29 mouse cellular contexts compared by ENCODE assay signal in the genomic region with DNA sequence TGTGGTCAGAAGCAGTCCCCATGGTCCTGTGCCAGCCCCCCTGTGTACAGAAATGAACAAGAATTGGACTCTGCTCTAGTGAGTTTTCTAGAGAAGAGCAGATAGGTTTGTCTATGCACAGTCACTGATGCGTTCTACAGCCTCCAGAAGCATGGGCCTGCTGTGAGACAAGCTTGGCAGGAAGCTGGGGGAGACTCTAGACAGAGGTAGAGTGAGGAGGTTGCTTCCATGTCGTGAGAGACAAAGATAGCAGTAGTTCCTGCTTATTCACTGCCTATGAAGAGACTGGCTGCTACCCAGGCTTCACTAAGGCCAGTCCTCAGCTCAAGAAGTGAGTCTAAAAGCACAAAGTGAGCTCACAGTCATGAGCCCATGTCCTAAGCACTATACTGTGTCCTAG. TPM values are rescaled to one million over a fixed set of nuclear protein-coding genes. Genes with fewer than 3 reads are reported as not detected.
DNase-seq lines count a peak whose midpoint lies in the region; ATAC-seq lines count a peak whose summit lies in the region.
"Had no signal": no experiment of that assay in that cellular context is flagged by ENCODE, and none has a peak within 500 bp of the region (broad histone marks: within the 10 kb centered on the region; RNA-seq: fewer than 3 reads in every experiment).

No protein-coding gene starts in this region.

- no peaks in the 10 kb centered on the region for H3K9me3 ChIP-seq in midbrain, embryonic 16.5 days (replicated peaks; ENCODE audit: control insufficient read depth, low read length, poor library complexity, severe bottlenecking)
- H3K9me3 ChIP-seq in heart, embryonic 10.5 days = no peaks in the 10 kb centered on the region
- H3K9me3 ChIP-seq: embryonic facial prominence, embryonic 10.5 days; embryonic facial prominence, embryonic 13.5 days; forebrain, embryonic 12.5 days; forebrain, embryonic 15.5 days; G1E; hindbrain, embryonic 12.5 days; hindbrain, embryonic 15.5 days had no signal

- no peaks in the 10 kb centered on the region for H3K79me2 ChIP-seq in macrophage (ENCODE audit: inconsistent target)

- DNase-seq in frontal cortex, postnatal 36 days (ENCODE audit: low spot score in 2 of 2) = peak; percentile 13
- no peak for DNase-seq in frontal cortex, postnatal 14 days (ENCODE audit: low spot score in 2 of 2)
- peak; percentile 88 for DNase-seq in MEL-GATA-1-ER (ENCODE audit: extremely low read depth, low read depth)
- DNase-seq in heart, embryonic 10.5 days (ENCODE audit: low spot score) = no peak
- DNase-seq: adrenal gland, adult 8-10 months; adrenal gland, postnatal 25 days; B cell, adult 2 months; cerebellum, adult 11-12 months; cerebellum, adult 8-10 months; cerebellum, postnatal 10 days; cerebellum, postnatal 36 days; embryo, embryonic 11 days; gastrocnemius, postnatal 10 days; gastrocnemius, postnatal 36 days; heart, adult 2 months had no signal

- peak overlapping the region; percentile 78 for H3K27ac ChIP-seq in macrophage
- H3K27ac ChIP-seq in midbrain, embryonic 16.5 days (ENCODE audit: low read length) = no peak overlapping the region
- H3K27ac ChIP-seq in heart, embryonic 10.5 days = no peak overlapping the region
- H3K27ac ChIP-seq: embryonic facial prominence, embryonic 10.5 days; embryonic facial prominence, embryonic 13.5 days; forebrain, embryonic 12.5 days; forebrain, embryonic 15.5 days; heart, adult 2 months; hindbrain, embryonic 12.5 days; hindbrain, embryonic 15.5 days had no signal

- H3K27me3 ChIP-seq in midbrain, embryonic 16.5 days (ENCODE audit: control insufficient read depth, insufficient read depth, low read depth, low read length) = no peaks in the 10 kb centered on the region
- no peaks in the 10 kb centered on the region for H3K27me3 ChIP-seq in heart, embryonic 10.5 days (ENCODE audit: insufficient read depth, poor library complexity, severe bottlenecking)
- H3K27me3 ChIP-seq: CH12.LX; embryonic facial prominence, embryonic 13.5 days; forebrain, embryonic 12.5 days; forebrain, embryonic 15.5 days; hindbrain, embryonic 12.5 days; hindbrain, embryonic 15.5 days had no signal

- peaks cover 81% of the 10 kb centered on the region for H3K36me3 ChIP-seq in macrophage (ENCODE audit: inconsistent target)
- H3K36me3 ChIP-seq in midbrain, embryonic 16.5 days (ENCODE audit: control insufficient read depth, insufficient read depth, low read length) = peaks cover 54% of the 10 kb centered on the region
- peaks cover 95% of the 10 kb centered on the region for H3K36me3 ChIP-seq in heart, embryonic 10.5 days

- H3K9ac ChIP-seq in midbrain, embryonic 16.5 days (ENCODE audit: low read depth, low read length) = no peak overlapping the region
- H3K9ac ChIP-seq: embryonic facial prominence, embryonic 13.5 days; forebrain, embryonic 12.5 days; forebrain, embryonic 15.5 days; hindbrain, embryonic 12.5 days; hindbrain, embryonic 15.5 days had no signal

- ATAC-seq in midbrain, embryonic 16.5 days = no peak
- ATAC-seq: activated CD4-positive, CD25-positive, alpha-beta regulatory T cell, adult 4 months; forebrain, embryonic 15.5 days; intestine, postnatal 0 days had no signal

- H3K4me2 ChIP-seq in midbrain, embryonic 16.5 days (ENCODE audit: low read length) = no peak overlapping the region
- H3K4me2 ChIP-seq: embryonic facial prominence, embryonic 13.5 days; forebrain, embryonic 12.5 days; forebrain, embryonic 15.5 days; heart, embryonic 11.5 days; hindbrain, embryonic 12.5 days; hindbrain, embryonic 15.5 days had no signal

- 88% methylated on average over 2 of the region's 2 CpGs for WGBS in macrophage (ENCODE audit: missing documents)
- WGBS in midbrain, embryonic 16.5 days = 82% methylated on average over 2 of the region's 2 CpGs
- WGBS in heart, embryonic 10.5 days = 82% methylated on average over 2 of the region's 2 CpGs

- H3K4me3 ChIP-seq in macrophage (ENCODE audit: inconsistent target) = no peak overlapping the region
- no peak overlapping the region for H3K4me3 ChIP-seq in midbrain, embryonic 16.5 days (ENCODE audit: low read depth, low read length)
- H3K4me3 ChIP-seq in heart, embryonic 10.5 days = no peak overlapping the region
- H3K4me3 ChIP-seq: embryonic facial prominence, embryonic 10.5 days; embryonic facial prominence, embryonic 13.5 days; erythroblast, embryonic 14.5 days; forebrain, embryonic 12.5 days; forebrain, embryonic 15.5 days; heart, adult 2 months; hindbrain, embryonic 12.5 days; hindbrain, embryonic 15.5 days had no signal

- no peaks in the 10 kb centered on the region for H3K4me1 ChIP-seq in midbrain, embryonic 16.5 days (ENCODE audit: control insufficient read depth, insufficient read depth, low read length)
- no peaks in the 10 kb centered on the region for H3K4me1 ChIP-seq in heart, embryonic 10.5 days
- H3K4me1 ChIP-seq: embryonic facial prominence, embryonic 10.5 days; embryonic facial prominence, embryonic 13.5 days; forebrain, embryonic 12.5 days; hindbrain, embryonic 12.5 days; hindbrain, embryonic 15.5 days had no signal

RNA-seq across cellular contexts. Expression of gene Tm9sf4, which starts 30.1 kb away (rescaled TPM):
- 100 to 1,000 TPM; 206 to 532 (median 312) TPM for total RNA-seq in macrophage (2018; cell fraction: chromatin; rRNA removed)
- total RNA-seq in macrophage (2018; cell fraction: cytosol; rRNA removed) = 100 to 1,000 TPM; 104 to 167 (median 140) TPM
- 100 to 1,000 TPM; 197 to 420 (median 240) TPM for total RNA-seq in macrophage (2018; cell fraction: nucleus; rRNA removed)
- 93.5 to 244 TPM (median 125 TPM) in 3 replicates for polyA plus RNA-seq in macrophage (2018)
- 84.4 and 85.8 TPM in 2 replicates for polyA plus RNA-seq in midbrain, embryonic 16.5 days (2015; fragmentation: Nextera tagmentation; extraction: Ambion mirVana)
- polyA plus RNA-seq in heart, embryonic 10.5 days (2016; fragmentation: Nextera tagmentation; extraction: Ambion mirVana) = 74.4 and 80.4 TPM in 2 replicates

RNA-seq across cellular contexts. Expression of gene Tspyl3, which starts 34.0 kb away (rescaled TPM):
- 1 to 10 TPM; 2.0 to 8.6 (median 4.8) TPM for total RNA-seq in macrophage (2018; cell fraction: chromatin; rRNA removed)
- 1 to 10 TPM; 3.9 to 7.4 (median 5.7) TPM for total RNA-seq in macrophage (2018; cell fraction: cytosol; rRNA removed)
- total RNA-seq in macrophage (2018; cell fraction: nucleus; rRNA removed) = 10 to 100 TPM in 5 of 26 experiments, 1 to 10 TPM in 21; 3.1 to 13.7 (median 7.6) TPM
- polyA plus RNA-seq in macrophage (2018) = 3.4 to 5.4 TPM (median 4.4 TPM) in 3 replicates
- 50.3 and 57.1 TPM in 2 replicates for polyA plus RNA-seq in midbrain, embryonic 16.5 days (2015; fragmentation: Nextera tagmentation; extraction: Ambion mirVana)
- 7.7 and 8.8 TPM in 2 replicates for polyA plus RNA-seq in heart, embryonic 10.5 days (2016; fragmentation: Nextera tagmentation; extraction: Ambion mirVana)

RNA-seq across cellular contexts. Expression of gene Plagl2, which starts 50.0 kb away (rescaled TPM):
- 100 to 1,000 TPM in 9 of 26 experiments, 10 to 100 TPM in 17; 29.9 to 167 (median 78.6) TPM for total RNA-seq in macrophage (2018; cell fraction: chromatin; rRNA removed)
- total RNA-seq in macrophage (2018; cell fraction: cytosol; rRNA removed) = 100 to 1,000 TPM in 5 of 26 experiments, 10 to 100 TPM in 21; 40.4 to 182 (median 83.3) TPM
- 100 to 1,000 TPM in 17 of 26 experiments, 10 to 100 TPM in 9; 53.5 to 249 (median 123) TPM for total RNA-seq in macrophage (2018; cell fraction: nucleus; rRNA removed)
- polyA plus RNA-seq in macrophage (2018) = 26.7 to 29.5 TPM (median 28.6 TPM) in 3 replicates
- polyA plus RNA-seq in midbrain, embryonic 16.5 days (2015; fragmentation: Nextera tagmentation; extraction: Ambion mirVana) = 5.2 and 5.4 TPM in 2 replicates
- 22.4 and 22.8 TPM in 2 replicates for polyA plus RNA-seq in heart, embryonic 10.5 days (2016; fragmentation: Nextera tagmentation; extraction: Ambion mirVana)

RNA-seq across cellular contexts. Expression of gene Pofut1, which starts 50.1 kb away (rescaled TPM):
- total RNA-seq in macrophage (2018; cell fraction: chromatin; rRNA removed) = 100 to 1,000 TPM in 10 of 26 experiments, 10 to 100 TPM in 16; 60.8 to 135 (median 92.8) TPM
- 10 to 100 TPM; 13.1 to 32.3 (median 19.1) TPM for total RNA-seq in macrophage (2018; cell fraction: cytosol; rRNA removed)
- 100 to 1,000 TPM in 1 of 26 experiments, 10 to 100 TPM in 25; 46.0 to 110 (median 70.7) TPM for total RNA-seq in macrophage (2018; cell fraction: nucleus; rRNA removed)
- 10.7 to 19.5 TPM (median 16.7 TPM) in 3 replicates for polyA plus RNA-seq in macrophage (2018)
- 5.2 and 6.4 TPM in 2 replicates for polyA plus RNA-seq in midbrain, embryonic 16.5 days (2015; fragmentation: Nextera tagmentation; extraction: Ambion mirVana)
- polyA plus RNA-seq in heart, embryonic 10.5 days (2016; fragmentation: Nextera tagmentation; extraction: Ambion mirVana) = 4.4 and 6.1 TPM in 2 replicates

Comparison
In these comparisons a context has a peak if more than half of its experiments do, and no peak if none do; other contexts are left out.
1. DNase-seq: peak in frontal cortex, postnatal 36 days (2 of 2) and MEL-GATA-1-ER (single experiment); none in frontal cortex, postnatal 14 days (0 of 2) and heart, embryonic 10.5 days (single experiment).